Mouse (Mus musculus): ENCODE data around the gene Ccdc159. TPM values are rescaled to one million over a fixed set of nuclear protein-coding genes. Genes with fewer than 3 reads are reported as not detected.
A peak's percentile ranks its signal among the peaks of the same experiment; 100 is the strongest.

Ccdc159 gene
- polyA plus RNA-seq, 2 experiments from 2014 or later: not detected

- no peak for ATAC-seq
Observed at GRCm38 (mm10) chr9:21962010-21962409, 34.7 kb downstream of the Ccdc159 start.

- ATAC-seq: peak; percentile 59
Observed at GRCm38 (mm10) chr9:21962416-21963059, 35.3 kb downstream of the Ccdc159 start.

- ATAC-seq: no peak
Observed at GRCm38 (mm10) chr9:21963417-21963816, 36.1 kb downstream of the Ccdc159 start, which contains the start of gene Epor. Gene Epor, minus strand, starts transcription at chr9:21963506.

DNA sequence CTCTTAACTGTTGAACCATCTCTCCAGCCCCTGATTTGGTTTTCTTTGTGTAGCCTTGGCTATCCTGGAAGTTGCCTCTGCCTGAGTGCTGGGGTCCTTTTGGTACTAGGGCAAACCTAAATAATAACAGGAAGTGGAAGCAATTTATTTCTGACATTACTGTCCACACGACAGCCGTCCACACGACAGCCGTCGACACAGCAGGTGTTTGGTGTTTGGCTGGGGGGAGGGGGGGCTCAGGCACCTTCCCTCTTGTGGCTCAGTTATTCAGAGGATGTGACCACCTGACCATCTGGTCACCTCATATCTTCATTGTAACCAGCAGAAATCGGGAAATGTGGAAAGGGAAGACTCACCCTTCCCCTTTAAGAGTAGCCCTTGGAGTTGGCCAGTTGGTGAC, 41.6 kb downstream of the Ccdc159 start:
- ATAC-seq: no peak

GRCm38 (mm10) chr9:21969304-21969703, 42.0 kb downstream of the Ccdc159 start:
- ATAC-seq: no peak

DNA sequence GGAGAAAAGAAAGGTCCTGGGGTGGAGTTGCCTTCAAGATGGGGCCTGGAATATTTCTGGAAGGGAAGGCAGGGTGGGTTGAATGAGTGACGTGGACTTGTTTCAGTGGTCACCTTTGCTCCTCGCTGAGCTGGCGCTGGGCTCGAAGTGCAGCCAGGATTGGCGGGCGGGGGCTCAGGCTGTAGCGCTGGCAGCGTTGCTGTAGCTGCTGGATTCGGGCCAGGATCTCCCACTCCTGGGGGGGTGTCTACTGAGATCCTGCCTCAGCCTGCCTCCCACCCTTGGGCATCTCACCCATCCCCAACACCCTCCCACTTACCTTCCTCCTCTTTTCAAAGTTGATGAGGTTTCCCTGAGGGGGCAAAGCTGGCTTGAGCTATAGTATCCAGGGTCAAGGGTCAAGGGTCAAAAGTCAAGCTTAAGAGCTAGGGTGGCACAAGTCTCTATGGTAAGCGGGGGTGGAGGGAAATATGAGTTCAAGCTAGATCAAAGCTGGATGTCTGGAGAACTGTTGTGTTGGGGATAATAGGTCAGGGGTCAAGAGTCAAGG, 49.4 kb downstream of the Ccdc159 start:
- ATAC-seq: no peak

GRCm38 (mm10) chr9:21977331-21977730, 50.1 kb downstream of the Ccdc159 start:
- ATAC-seq: no peak

GRCm38 (mm10) chr9:21977972-21978371, 50.7 kb downstream of the Ccdc159 start:
- no peak for ATAC-seq

- no peak for ATAC-seq
Observed at GRCm38 (mm10) chr9:21978398-21979128, 51.3 kb downstream of the Ccdc159 start.

DNA sequence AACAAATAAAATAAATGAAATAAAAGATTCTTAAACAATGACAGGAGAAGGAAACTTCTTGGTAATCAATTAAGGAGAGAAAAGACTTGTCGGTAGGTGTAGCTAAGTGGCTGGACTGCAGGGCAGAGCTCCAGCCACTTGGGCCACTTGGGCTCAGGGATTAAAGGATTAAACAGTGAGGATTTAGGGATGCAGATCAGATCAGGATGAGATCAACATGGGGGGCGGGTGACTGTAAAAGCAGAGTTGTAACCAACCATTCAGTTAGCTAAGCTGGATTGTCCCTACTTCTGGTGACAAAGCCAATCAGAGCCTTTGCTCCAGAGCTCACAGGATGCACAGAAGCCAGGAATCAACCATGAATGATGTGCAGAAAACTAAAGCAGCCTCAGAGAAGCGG, 56.6 kb downstream of the Ccdc159 start:
- no peak for ATAC-seq

Other genes starting within 250 kb of the Ccdc159 start
- gene Ldlr, start 204.0 kb upstream of the Ccdc159 start, polyA plus RNA-seq (2017; shearing (Covaris generic)): 10 to 100 TPM; 12.6 to 20.6 TPM
- gene Spc24, start 167.2 kb upstream of the Ccdc159 start, polyA plus RNA-seq (2017; shearing (Covaris generic)): 10 to 100 TPM; 18.7 to 25.8 TPM
- gene Kank2, start 128.7 kb upstream of the Ccdc159 start, polyA plus RNA-seq (2017; shearing (Covaris generic)): not detected
- not detected for gene Angptl8, start 92.0 kb upstream of the Ccdc159 start, polyA plus RNA-seq (2017; shearing (Covaris generic))
- 1 to 10 TPM in 1 of 2 experiments, under 1 TPM in 1; 0.94 to 1.8 TPM for gene Dock6, start 74.8 kb upstream of the Ccdc159 start, polyA plus RNA-seq (2017; shearing (Covaris generic))
- gene Rab3d, start 9.3 kb upstream of the Ccdc159 start, polyA plus RNA-seq (2017; shearing (Covaris generic)): 1 to 10 TPM; 5.8 to 7.1 TPM
- 1 to 10 TPM; 2.6 to 4.7 TPM for gene Tmem205, start 85 bp downstream of the Ccdc159 start, polyA plus RNA-seq (2017; shearing (Covaris generic))
- under 1 TPM; 0.17 to 0.36 TPM for gene Plppr2, start 9.6 kb downstream of the Ccdc159 start, polyA plus RNA-seq (2017; shearing (Covaris generic))
- 1 to 10 TPM; 2.1 to 3.8 TPM for gene Swsap1, start 28.3 kb downstream of the Ccdc159 start, polyA plus RNA-seq (2017; shearing (Covaris generic))
- gene Epor, start 36.0 kb downstream of the Ccdc159 start, polyA plus RNA-seq (2017; shearing (Covaris generic)): under 1 TPM in 1 of 2 experiments, not detected in 1; 0.36 TPM
- gene Rgl3, start 62.0 kb downstream of the Ccdc159 start, polyA plus RNA-seq (2017; shearing (Covaris generic)): not detected
- gene Ccdc151, start 75.2 kb downstream of the Ccdc159 start, polyA plus RNA-seq (2017; shearing (Covaris generic)): not detected
- 10 to 100 TPM; 28.9 to 43.9 TPM for gene Prkcsh, start 75.3 kb downstream of the Ccdc159 start, polyA plus RNA-seq (2017; shearing (Covaris generic))
- gene Elavl3, start 124.6 kb downstream of the Ccdc159 start, polyA plus RNA-seq (2017; shearing (Covaris generic)): not detected
- not detected for gene Gm49318, start 143.8 kb downstream of the Ccdc159 start, polyA plus RNA-seq (2017; shearing (Covaris generic))
- gene Zfp653, start 143.9 kb downstream of the Ccdc159 start, polyA plus RNA-seq (2017; shearing (Covaris generic)): 1 to 10 TPM; 3.3 to 4.0 TPM
- gene Ecsit, start 158.0 kb downstream of the Ccdc159 start, polyA plus RNA-seq (2017; shearing (Covaris generic)): 10 to 100 TPM; 31.0 to 31.1 TPM
- not detected for gene Cnn1, start 171.7 kb downstream of the Ccdc159 start, polyA plus RNA-seq (2017; shearing (Covaris generic))
- 100 to 1,000 TPM in 1 of 2 experiments, 10 to 100 TPM in 1; 96.8 to 108 TPM for gene Elof1, start 189.7 kb downstream of the Ccdc159 start, polyA plus RNA-seq (2017; shearing (Covaris generic))
- 100 to 1,000 TPM; 208 to 219 TPM for gene Acp5, start 208.2 kb downstream of the Ccdc159 start, polyA plus RNA-seq (2017; shearing (Covaris generic))
- 10 to 100 TPM; 49.5 to 56.8 TPM for gene Pigyl, start 229.4 kb downstream of the Ccdc159 start, polyA plus RNA-seq (2017; shearing (Covaris generic))